In the genomic region with DNA sequence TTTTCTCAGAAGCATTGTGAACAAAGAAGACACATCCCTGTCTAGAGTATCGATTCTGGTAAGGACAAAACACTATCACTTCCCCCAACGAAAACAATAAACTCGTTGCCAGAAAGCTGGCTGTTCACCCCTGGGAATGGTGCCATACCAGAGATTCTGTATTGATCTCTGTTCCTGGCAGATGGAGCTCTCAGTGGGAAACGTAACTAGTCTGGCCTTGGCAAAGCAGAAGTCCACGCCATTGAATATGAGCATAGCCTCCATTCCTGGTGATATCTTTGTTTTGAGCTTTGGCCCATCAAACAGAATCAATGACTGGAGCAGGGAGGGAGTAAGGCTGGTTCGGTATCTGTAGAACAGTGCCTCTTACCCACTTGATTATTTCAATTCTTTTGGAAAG, we compare ENCODE assay signal across 26 mouse cellular contexts.
"Had no signal": no experiment of that assay in that cellular context is flagged by ENCODE, and none has a peak within 500 bp of the region (broad histone marks: within the 10 kb centered on the region; RNA-seq: fewer than 3 reads in every experiment).

No protein-coding gene starts in this region.

- H3K27ac ChIP-seq: heart, adult 2 months; heart, embryonic 13.5 days; heart, embryonic 15.5 days; hindbrain, embryonic 13.5 days; hindbrain, embryonic 15.5 days; hindbrain, postnatal 0 days; kidney, embryonic 15.5 days; kidney, postnatal 0 days; left cerebral cortex, adult 2 months; limb, embryonic 13.5 days; limb, embryonic 15.5 days; liver, embryonic 13.5 days; liver, embryonic 15.5 days had no signal

- H3K9ac ChIP-seq: heart, embryonic 13.5 days; heart, embryonic 15.5 days; hindbrain, embryonic 13.5 days; hindbrain, embryonic 15.5 days; kidney, embryonic 15.5 days; limb, embryonic 13.5 days; limb, embryonic 15.5 days; liver, embryonic 13.5 days; liver, embryonic 15.5 days had no signal

- H3K4me1 ChIP-seq: heart, embryonic 13.5 days; heart, embryonic 15.5 days; hindbrain, embryonic 13.5 days; hindbrain, embryonic 15.5 days; kidney, embryonic 15.5 days; limb, embryonic 13.5 days; limb, embryonic 15.5 days; liver, embryonic 13.5 days; liver, embryonic 15.5 days had no signal

- H3K9me3 ChIP-seq: heart, embryonic 13.5 days; heart, embryonic 15.5 days; hindbrain, embryonic 13.5 days; hindbrain, embryonic 15.5 days; kidney, embryonic 15.5 days; limb, embryonic 13.5 days; limb, embryonic 15.5 days; liver, embryonic 13.5 days; liver, embryonic 15.5 days had no signal

- DNase-seq: gastrocnemius, postnatal 14 days; gastrocnemius, postnatal 36 days; heart, adult 2 months; heart, postnatal 14 days; heart, postnatal 36 days; kidney, adult 11 months; kidney, adult 2 months; kidney, adult 9 months; kidney, postnatal 14 days; kidney, postnatal 36 days; layer of hippocampus, adult 9-11 months; layer of hippocampus, postnatal 36 days; liver, embryonic 13.5 days had no signal

- H3K4me3 ChIP-seq: heart, adult 2 months; heart, embryonic 13.5 days; heart, embryonic 15.5 days; hindbrain, embryonic 13.5 days; hindbrain, embryonic 15.5 days; kidney, embryonic 15.5 days; left cerebral cortex, adult 2 months; limb, embryonic 13.5 days; limb, embryonic 15.5 days; liver, embryonic 13.5 days; liver, embryonic 15.5 days had no signal

- H3K4me2 ChIP-seq: heart, embryonic 11.5 days; heart, embryonic 13.5 days; heart, embryonic 15.5 days; hindbrain, embryonic 13.5 days; hindbrain, embryonic 15.5 days; kidney, embryonic 15.5 days; limb, embryonic 13.5 days; limb, embryonic 15.5 days; liver, embryonic 13.5 days; liver, embryonic 15.5 days had no signal

- H3K27me3 ChIP-seq: heart, embryonic 13.5 days; heart, embryonic 15.5 days; hindbrain, embryonic 13.5 days; hindbrain, embryonic 15.5 days; kidney, embryonic 15.5 days; limb, embryonic 13.5 days; limb, embryonic 15.5 days; liver, embryonic 13.5 days; liver, embryonic 15.5 days had no signal

- ATAC-seq: hindbrain, postnatal 0 days; intestine, embryonic 16.5 days had no signal

- H3K36me3 ChIP-seq: heart, embryonic 13.5 days; heart, embryonic 15.5 days; hindbrain, embryonic 13.5 days; hindbrain, embryonic 15.5 days; kidney, embryonic 15.5 days; limb, embryonic 13.5 days; limb, embryonic 15.5 days; liver, embryonic 13.5 days; liver, embryonic 15.5 days had no signal
